Comparison of ENCODE assay signal across 9 mouse cellular contexts in genomic region chr3:88436395-88437201, GRCm38 (mm10). TPM values are rescaled to one million over a fixed set of nuclear protein-coding genes. Genes with fewer than 3 reads are reported as not detected.
DNase-seq lines count a peak whose midpoint lies in the region; ATAC-seq and TF ChIP-seq lines count a peak whose summit lies in the region.
"Had no signal": no experiment of that assay in that cellular context is flagged by ENCODE, and none has a peak within 500 bp of the region (broad histone marks: within the 10 kb centered on the region; RNA-seq: fewer than 3 reads in every experiment).

No protein-coding gene starts in this region.

- H3K4me3 ChIP-seq in hindbrain, embryonic 15.5 days: peak overlapping the region; percentile 11
- H3K4me3 ChIP-seq in limb, embryonic 14.5 days (replicated peaks; ENCODE audit: low read length): peak overlapping the region; percentile 26
- H3K4me3 ChIP-seq in midbrain, embryonic 15.5 days: no peak overlapping the region; the same call in 1 of the 2 replicates

- DNase-seq in spleen, postnatal 4 days (ENCODE audit: low spot score in 2 of 2): peak; percentile 50 to 80
- no peak for DNase-seq in spleen, adult 12 weeks (ENCODE audit: low spot score)
- DNase-seq in cerebellum, postnatal 25 days: peak; percentile 86 to 88
- peak; percentile 35 to 40 for DNase-seq in frontal cortex, postnatal 36 days (ENCODE audit: low spot score in 2 of 2)
- DNase-seq in limb, embryonic 14.5 days (ENCODE audit: low spot score): peak; percentile 29
- no peak for DNase-seq in MN1 (ENCODE audit: low spot score)

- H3K27me3 ChIP-seq in hindbrain, embryonic 15.5 days: no peaks in the 10 kb centered on the region
- no peaks in the 10 kb centered on the region for H3K27me3 ChIP-seq in limb, embryonic 14.5 days (ENCODE audit: control insufficient read depth, insufficient read depth, low read length)
- no peaks in the 10 kb centered on the region for H3K27me3 ChIP-seq in midbrain, embryonic 15.5 days (replicated peaks)

- no peak overlapping the region for H3K9ac ChIP-seq in hindbrain, embryonic 15.5 days
- peak overlapping the region; percentile 51 for H3K9ac ChIP-seq in limb, embryonic 14.5 days (ENCODE audit: low read depth, low read length, severe bottlenecking)
- H3K9ac ChIP-seq in midbrain, embryonic 15.5 days: no peak overlapping the region

- no peaks in the 10 kb centered on the region for H3K9me3 ChIP-seq in hindbrain, embryonic 15.5 days
- no peaks in the 10 kb centered on the region for H3K9me3 ChIP-seq in limb, embryonic 14.5 days (ENCODE audit: control insufficient read depth, low read length)
- no peaks in the 10 kb centered on the region for H3K9me3 ChIP-seq in midbrain, embryonic 15.5 days

- H3K36me3 ChIP-seq in hindbrain, embryonic 15.5 days: peaks cover 21% of the 10 kb centered on the region
- no peaks in the 10 kb centered on the region; the same call in 1 of the 2 replicates for H3K36me3 ChIP-seq in limb, embryonic 14.5 days (ENCODE audit: control insufficient read depth, insufficient read depth, low read length)
- peaks cover 24% of the 10 kb centered on the region; the same call in 1 of the 2 replicates for H3K36me3 ChIP-seq in midbrain, embryonic 15.5 days (replicated peaks)

- H3K4me1 ChIP-seq in hindbrain, embryonic 15.5 days (replicated peaks): 0 out of 2 replicates have a peak, but pooled peaks cover 6% of the 10 kb centered on the region
- H3K4me1 ChIP-seq in limb, embryonic 14.5 days (ENCODE audit: control insufficient read depth, insufficient read depth, low read length): peaks cover 9% of the 10 kb centered on the region
- peaks cover 5% of the 10 kb centered on the region; the same call in 1 of the 2 replicates for H3K4me1 ChIP-seq in midbrain, embryonic 15.5 days

- H3K4me2 ChIP-seq in hindbrain, embryonic 15.5 days: peak overlapping the region; percentile 41
- peak overlapping the region; percentile 47 for H3K4me2 ChIP-seq in limb, embryonic 14.5 days (replicated peaks; ENCODE audit: low read depth, low read length, severe bottlenecking)
- H3K4me2 ChIP-seq in midbrain, embryonic 15.5 days: peak overlapping the region; percentile 35

- no peak overlapping the region for H3K27ac ChIP-seq in hindbrain, embryonic 15.5 days (replicated peaks)
- H3K27ac ChIP-seq in limb, embryonic 14.5 days (replicated peaks; ENCODE audit: low read depth, low read length): no peak overlapping the region
- H3K27ac ChIP-seq in midbrain, embryonic 15.5 days: no peak overlapping the region

- peak; percentile 73 for ATAC-seq in hindbrain, embryonic 15.5 days (ENCODE audit: low FRiP score, low read depth)
- peak; percentile 78 for ATAC-seq in limb, embryonic 14.5 days (ENCODE audit: low FRiP score, low read depth)
- ATAC-seq in midbrain, embryonic 15.5 days (replicated peaks): peak; percentile 76; the same call in 1 of the 2 replicates
- ATAC-seq: Patski had no signal

- TF ChIP-seq POLR2A in limb, embryonic 14.5 days (IDR thresholded peaks at IDR 0.05; ENCODE audit: borderline replicate concordance, extremely low read depth, insufficient read depth, insufficient read length): no peak

- WGBS in hindbrain, embryonic 15.5 days: 11% methylated on average over 29 of the region's 29 CpGs
- WGBS in limb, embryonic 14.5 days: 15% methylated on average over 29 of the region's 29 CpGs
- WGBS in midbrain, embryonic 15.5 days: 15% methylated on average over 29 of the region's 29 CpGs

RNA-seq across cellular contexts. Expression of gene Slc25a44, which starts 11.7 kb away (rescaled TPM):
- polyA plus RNA-seq in hindbrain, embryonic 15.5 days (2015; fragmentation: Nextera tagmentation; extraction: Ambion mirVana): 34.7 and 40.4 TPM in 2 replicates
- polyA plus RNA-seq in limb, embryonic 14.5 days (2012; rRNA removed): 21.2 and 24.0 TPM in 2 replicates
- 18.0 and 19.1 TPM in 2 replicates for polyA plus RNA-seq in limb, embryonic 14.5 days (2014; fragmentation: Nextera tagmentation; extraction: Ambion mirVana)
- 39.6 and 41.2 TPM in 2 replicates for polyA plus RNA-seq in midbrain, embryonic 15.5 days (2015; fragmentation: Nextera tagmentation; extraction: Ambion mirVana)

RNA-seq across cellular contexts. Expression of gene Sema4a, which starts 24.4 kb away (rescaled TPM):
- 30.4 and 30.5 TPM in 2 replicates for polyA plus RNA-seq in hindbrain, embryonic 15.5 days (2015; fragmentation: Nextera tagmentation; extraction: Ambion mirVana)
- 13.5 and 16.0 TPM in 2 replicates for polyA plus RNA-seq in limb, embryonic 14.5 days (2012; rRNA removed)
- polyA plus RNA-seq in limb, embryonic 14.5 days (2014; fragmentation: Nextera tagmentation; extraction: Ambion mirVana): 12.9 and 14.4 TPM in 2 replicates
- 39.1 and 39.3 TPM in 2 replicates for polyA plus RNA-seq in midbrain, embryonic 15.5 days (2015; fragmentation: Nextera tagmentation; extraction: Ambion mirVana)

RNA-seq across cellular contexts. Expression of gene Pmf1, which starts 26.5 kb away (rescaled TPM):
- polyA plus RNA-seq in hindbrain, embryonic 15.5 days (2015; fragmentation: Nextera tagmentation; extraction: Ambion mirVana): 28.8 and 35.4 TPM in 2 replicates
- polyA plus RNA-seq in limb, embryonic 14.5 days (2012; rRNA removed): 99.9 and 108 TPM in 2 replicates
- polyA plus RNA-seq in limb, embryonic 14.5 days (2014; fragmentation: Nextera tagmentation; extraction: Ambion mirVana): 109 and 114 TPM in 2 replicates
- 23.6 and 26.7 TPM in 2 replicates for polyA plus RNA-seq in midbrain, embryonic 15.5 days (2015; fragmentation: Nextera tagmentation; extraction: Ambion mirVana)

RNA-seq across cellular contexts. Expression of gene Bglap, which starts 52.3 kb away (rescaled TPM):
- not detected in 2 replicates for polyA plus RNA-seq in hindbrain, embryonic 15.5 days (2015; fragmentation: Nextera tagmentation; extraction: Ambion mirVana)
- polyA plus RNA-seq in limb, embryonic 14.5 days (2012; rRNA removed): 0.94 and 1.00 TPM in 2 replicates
- 1.7 and 3.1 TPM in 2 replicates for polyA plus RNA-seq in limb, embryonic 14.5 days (2014; fragmentation: Nextera tagmentation; extraction: Ambion mirVana)
- 0.50 TPM in 1 of 2 replicates, not detected in the other for polyA plus RNA-seq in midbrain, embryonic 15.5 days (2015; fragmentation: Nextera tagmentation; extraction: Ambion mirVana)

RNA-seq across cellular contexts. Expression of gene Bglap2, which starts 58.1 kb away (rescaled TPM):
- not detected in 2 replicates for polyA plus RNA-seq in hindbrain, embryonic 15.5 days (2015; fragmentation: Nextera tagmentation; extraction: Ambion mirVana)
- 0.52 and 0.60 TPM in 2 replicates for polyA plus RNA-seq in limb, embryonic 14.5 days (2012; rRNA removed)
- polyA plus RNA-seq in limb, embryonic 14.5 days (2014; fragmentation: Nextera tagmentation; extraction: Ambion mirVana): 0.77 and 1.9 TPM in 2 replicates
- polyA plus RNA-seq in midbrain, embryonic 15.5 days (2015; fragmentation: Nextera tagmentation; extraction: Ambion mirVana): not detected in 2 replicates
- polyA plus RNA-seq: Patski had no signal

Comparison
In these comparisons a context has a peak if more than half of its experiments do, and no peak if none do; other contexts are left out.
1. DNase-seq: peak in spleen, postnatal 4 days (2 of 2), cerebellum, postnatal 25 days (2 of 2), frontal cortex, postnatal 36 days (2 of 2) and limb, embryonic 14.5 days (single experiment); none in spleen, adult 12 weeks (single experiment) and MN1 (single experiment).
2. Peak in every context shown above with its lines, with median percentiles within 50 percentile points of each other: ATAC-seq and H3K4me2 ChIP-seq.